Mouse (Mus musculus): ENCODE measurements around the gene Zfyve9. TPM values are rescaled to one million over a fixed set of nuclear protein-coding genes. Genes with fewer than 3 reads are reported as not detected.

Gene Zfyve9
- polyA plus RNA-seq (2016; fragmentation: Nextera tagmentation; extraction: Ambion mirVana), result 4.2 and 4.6 TPM in 2 replicates

DNA sequence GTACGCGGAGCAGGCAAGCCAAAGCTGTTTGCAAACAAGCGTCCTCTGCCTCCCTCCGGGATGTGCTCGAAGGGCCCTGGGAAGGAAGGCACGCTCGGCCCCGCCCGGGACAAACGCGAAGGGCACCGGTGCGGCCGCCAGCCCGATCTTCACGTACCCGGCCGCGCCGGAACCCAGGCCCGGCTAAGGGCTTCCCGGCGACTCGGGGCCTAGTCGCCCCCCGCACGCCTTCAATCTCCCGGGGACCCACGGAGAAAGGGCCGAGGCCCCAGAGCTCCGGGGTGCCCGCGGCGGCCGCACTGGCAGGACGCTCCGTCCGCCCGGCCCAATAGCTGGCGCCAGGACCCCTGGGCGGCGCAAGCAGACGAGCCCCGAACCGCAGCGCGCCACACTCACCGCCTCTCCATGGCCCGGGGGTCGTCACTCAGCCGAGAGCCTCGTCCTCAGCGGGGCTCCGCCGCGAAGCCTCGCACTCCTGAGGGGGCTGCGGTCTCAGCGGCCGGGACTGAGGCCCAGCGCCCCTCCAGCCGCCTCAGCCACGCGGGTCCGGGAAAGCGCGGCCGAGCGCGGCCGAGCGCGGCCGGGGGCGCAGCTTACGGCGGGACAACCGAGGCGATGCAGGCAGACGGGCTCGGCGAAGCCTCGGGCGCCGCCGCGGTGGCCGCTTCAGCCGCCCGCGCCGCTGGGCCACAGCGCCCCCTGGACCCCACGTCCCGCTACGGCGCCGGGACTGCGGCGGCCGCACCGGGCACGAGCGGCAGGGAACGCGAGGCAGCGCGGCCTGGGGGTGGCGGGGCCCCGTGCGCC is at the start of gene Zfyve9:
Gene Zfyve9 (minus strand): TSS at position 742 of the 807 bp plus-strand sequence.
- H3K27me3 ChIP-seq (replicated peaks; ENCODE audit: low read depth, poor library complexity, severe bottlenecking), result no peaks in the 10 kb centered on the region
- H3K36me3 ChIP-seq (replicated peaks), result no peaks in the 10 kb centered on the region
- DNase-seq (ENCODE audit: low spot score), result peak; percentile 87
- no peaks in the 10 kb centered on the region for H3K9me3 ChIP-seq
- H3K4me3 ChIP-seq, result peak within 1 kb of the TSS; percentile 83
- under 1% methylated on average over 111 of the region's 111 CpGs for WGBS
- peak within 1 kb of the TSS; percentile 99 for H3K27ac ChIP-seq (replicated peaks)
- H3K4me1 ChIP-seq, result peaks cover 12% of the 10 kb centered on the region

DNA sequence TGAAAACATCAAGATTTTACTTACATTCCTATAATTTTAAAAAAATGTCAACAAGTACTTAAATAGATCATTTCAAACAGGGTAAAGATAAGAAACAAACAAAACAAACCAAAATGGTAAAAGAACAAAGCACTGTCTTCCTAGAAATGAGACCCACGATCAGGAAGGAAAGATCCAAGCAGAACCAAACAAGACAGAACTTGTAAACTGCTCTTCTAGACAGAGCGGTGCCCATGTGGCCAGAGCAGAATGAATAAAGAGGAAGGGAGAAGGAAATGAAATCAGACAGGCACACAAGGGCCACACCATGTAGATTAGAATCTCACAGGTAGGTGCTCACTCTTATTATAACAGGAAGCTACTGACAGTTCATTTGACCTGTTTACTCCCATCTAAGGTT is 46.0 kb upstream of the Zfyve9 start:
- Histone ChIP-seq H3K4me1 (peaks cover 5% of the 10 kb centered on the region), H3K36me3 (replicated peaks) (peaks cover 87% of the 10 kb centered on the region), H3K4me3 (no peak overlapping the region), H3K27me3 (replicated peaks; ENCODE audit: low read depth, poor library complexity, severe bottlenecking) (no peaks in the 10 kb centered on the region), H3K9me3 (no peaks in the 10 kb centered on the region), H3K27ac (replicated peaks) (no peak overlapping the region)
- WGBS, result 93% methylated on average over 2 of the region's 2 CpGs
- DNase-seq (ENCODE audit: low spot score), result no peak

DNA sequence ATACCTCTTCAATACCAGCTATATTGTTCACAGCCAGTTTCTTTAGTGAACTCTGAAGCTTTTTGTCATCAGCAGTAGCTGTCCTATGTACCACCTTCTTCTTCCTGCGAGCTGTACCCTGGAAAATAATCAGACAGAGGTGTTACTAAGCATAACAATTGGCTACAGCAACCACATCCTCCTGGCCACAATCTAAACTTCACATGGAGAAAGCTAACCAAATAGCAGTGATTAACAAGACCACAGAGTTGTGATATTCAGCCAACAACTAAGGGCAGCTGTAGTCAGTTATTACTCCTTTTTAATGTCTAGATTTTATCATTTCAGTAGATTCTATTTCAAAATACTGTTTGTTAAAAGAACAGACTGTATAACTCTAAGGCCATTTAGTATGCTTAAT is 45.5 kb upstream of the Zfyve9 start:
- H3K36me3 ChIP-seq (replicated peaks), result peaks cover 92% of the 10 kb centered on the region
- 92% methylated on average over 1 of the region's 1 CpGs for WGBS
- no peak for DNase-seq (ENCODE audit: low spot score)
- H3K27me3 ChIP-seq (replicated peaks; ENCODE audit: low read depth, poor library complexity, severe bottlenecking), result no peaks in the 10 kb centered on the region
- H3K27ac ChIP-seq (replicated peaks), result no peak overlapping the region
- no peaks in the 10 kb centered on the region for H3K4me1 ChIP-seq
- H3K9me3 ChIP-seq, result no peaks in the 10 kb centered on the region
- no peak overlapping the region for H3K4me3 ChIP-seq

DNA sequence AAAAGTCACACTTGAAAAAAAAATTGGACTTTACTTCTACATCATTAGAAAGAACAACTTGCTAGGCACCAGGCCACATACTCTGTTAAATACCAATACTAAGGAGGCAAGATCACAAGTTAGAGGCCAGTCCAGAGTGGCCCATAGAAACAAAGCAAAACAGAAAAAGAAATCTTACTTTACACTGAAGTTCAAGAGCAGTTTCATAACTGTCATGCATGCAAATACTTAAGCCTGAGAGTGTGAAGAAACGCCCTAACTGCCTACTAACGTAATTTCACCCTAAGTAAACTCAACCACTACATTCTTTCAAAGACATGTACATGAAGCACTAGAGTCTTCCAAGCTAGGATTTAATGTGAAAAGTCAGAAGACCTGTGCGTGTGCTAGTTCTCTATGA is 45.1 kb upstream of the Zfyve9 start:
- H3K27me3 ChIP-seq (replicated peaks; ENCODE audit: low read depth, poor library complexity, severe bottlenecking), result no peaks in the 10 kb centered on the region
- H3K9me3 ChIP-seq, result no peaks in the 10 kb centered on the region
- no peak overlapping the region for H3K27ac ChIP-seq (replicated peaks)
- no peak for DNase-seq (ENCODE audit: low spot score)
- 96% methylated on average over 3 of the region's 3 CpGs for WGBS
- H3K4me1 ChIP-seq, result no peaks in the 10 kb centered on the region
- H3K36me3 ChIP-seq (replicated peaks), result peaks cover 97% of the 10 kb centered on the region
- H3K4me3 ChIP-seq, result no peak overlapping the region

DNA sequence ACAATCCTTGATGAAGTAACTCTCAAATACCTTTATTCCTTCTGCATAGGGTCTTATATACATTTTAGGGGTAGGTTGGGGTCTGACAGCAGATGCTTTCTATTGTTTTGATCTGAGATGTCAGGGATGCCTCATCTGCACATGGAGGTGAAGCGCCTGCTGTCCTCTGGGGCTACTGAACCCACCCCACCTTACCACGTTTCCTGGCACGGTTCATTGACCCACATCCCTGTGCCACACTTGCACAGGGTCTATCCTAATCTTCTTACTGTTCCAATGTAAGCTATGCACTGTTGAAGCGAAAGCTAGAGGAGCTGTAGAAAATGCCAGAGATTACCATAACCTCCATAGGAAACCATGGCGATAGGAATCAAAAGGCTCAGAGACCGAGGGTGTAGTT is 31.0 kb upstream of the Zfyve9 start:
- no peak overlapping the region for H3K27ac ChIP-seq (replicated peaks)
- H3K4me1 ChIP-seq, result no peaks in the 10 kb centered on the region
- no peak overlapping the region for H3K4me3 ChIP-seq
- 76% methylated on average over 6 of the region's 6 CpGs for WGBS
- no peaks in the 10 kb centered on the region for H3K9me3 ChIP-seq
- DNase-seq (ENCODE audit: low spot score), result no peak
- H3K27me3 ChIP-seq (replicated peaks; ENCODE audit: low read depth, poor library complexity, severe bottlenecking), result no peaks in the 10 kb centered on the region
- H3K36me3 ChIP-seq (replicated peaks), result peaks cover 20% of the 10 kb centered on the region

DNA sequence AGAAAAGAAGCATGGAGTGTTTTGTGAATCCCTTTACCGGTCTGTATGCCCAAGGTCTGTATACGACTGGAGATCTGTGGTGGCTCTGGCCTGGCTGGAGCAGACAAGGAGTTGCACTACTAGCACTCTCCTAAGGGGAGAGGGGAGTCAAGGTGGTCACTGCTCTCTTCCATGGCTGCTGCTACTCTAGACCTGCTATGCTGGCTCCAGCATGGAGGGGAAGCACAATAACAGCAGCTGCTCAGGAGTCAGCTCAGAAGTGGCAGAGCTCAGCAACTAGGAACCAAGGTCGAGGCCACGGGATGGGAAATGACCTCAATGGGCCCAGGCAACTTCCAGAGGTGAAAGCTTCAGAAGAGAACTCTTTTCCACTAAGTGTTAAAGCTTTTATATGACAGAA is 30.5 kb upstream of the Zfyve9 start:
- Histone ChIP-seq H3K9me3 (no peaks in the 10 kb centered on the region), H3K27ac (replicated peaks) (no peak overlapping the region), H3K4me1 (no peaks in the 10 kb centered on the region), H3K27me3 (replicated peaks; ENCODE audit: low read depth, poor library complexity, severe bottlenecking) (no peaks in the 10 kb centered on the region), H3K4me3 (no peak overlapping the region), H3K36me3 (replicated peaks) (peaks cover 20% of the 10 kb centered on the region)
- DNase-seq (ENCODE audit: low spot score), result no peak
- WGBS, result 59% methylated on average over 4 of the region's 4 CpGs

DNA sequence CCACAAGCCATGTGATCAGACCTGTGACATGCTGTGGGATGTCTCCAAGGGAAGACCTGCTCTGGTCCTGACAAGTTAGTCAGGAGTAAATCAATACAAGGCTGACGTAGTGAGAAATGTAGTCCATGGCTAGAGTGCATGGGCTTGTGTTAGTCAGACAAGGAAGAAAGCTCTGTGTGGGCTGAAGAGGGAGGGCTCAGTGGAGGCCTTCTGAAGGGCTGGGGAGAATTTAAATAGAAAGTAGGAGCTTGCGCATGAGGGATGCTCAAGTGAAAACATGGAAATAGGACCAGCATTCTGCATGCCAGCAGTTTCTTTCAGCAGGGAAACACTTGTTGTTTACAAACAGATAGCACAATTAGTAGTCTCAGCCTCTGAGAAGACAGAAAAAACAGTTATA is 22.9 kb upstream of the Zfyve9 start:
- Histone ChIP-seq H3K27ac (replicated peaks) (no peak overlapping the region), H3K9me3 (no peaks in the 10 kb centered on the region), H3K36me3 (replicated peaks) (no peaks in the 10 kb centered on the region), H3K4me3 (no peak overlapping the region), H3K4me1 (no peaks in the 10 kb centered on the region; the same call in 1 of the 2 replicates), H3K27me3 (replicated peaks; ENCODE audit: low read depth, poor library complexity, severe bottlenecking) (no peaks in the 10 kb centered on the region)
- WGBS, result 84% methylated on average over 2 of the region's 2 CpGs
- DNase-seq (ENCODE audit: low spot score), result no peak

DNA sequence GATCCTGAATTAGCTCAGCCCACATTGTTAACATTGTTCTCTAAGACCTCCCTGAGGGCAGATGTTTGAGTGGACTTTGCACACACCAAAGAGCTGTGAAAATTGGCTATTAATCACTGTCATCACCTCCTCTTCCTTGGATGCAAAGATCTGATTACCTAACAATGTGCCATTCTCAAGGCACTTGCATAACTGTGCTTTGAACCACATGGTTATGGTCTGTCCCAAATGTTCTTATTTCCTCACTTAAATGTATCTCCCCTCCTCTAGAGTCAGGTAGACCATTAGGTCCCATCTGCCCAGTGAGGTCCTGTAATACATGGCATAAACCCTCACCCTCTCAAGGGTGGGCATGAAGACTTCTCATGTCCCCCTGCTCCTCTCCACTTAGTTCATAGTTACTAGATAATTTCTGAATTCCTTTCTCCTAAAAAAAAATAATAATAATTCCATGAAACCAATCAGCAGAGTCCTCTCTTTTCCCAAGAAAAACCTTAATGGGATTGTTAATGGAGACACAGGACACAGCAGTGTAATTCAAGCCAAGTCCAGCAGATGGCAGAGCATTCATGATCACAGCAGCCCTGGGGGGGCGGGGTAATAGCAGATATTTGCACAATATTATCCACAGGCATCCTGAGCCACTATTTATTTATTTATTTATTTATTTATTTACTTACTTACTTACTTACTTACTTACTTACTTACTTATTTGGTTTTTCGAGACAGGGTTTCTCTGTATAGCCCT is 17.7 kb upstream of the Zfyve9 start:
- Histone ChIP-seq H3K27ac (replicated peaks) (no peak overlapping the region), H3K36me3 (replicated peaks) (no peaks in the 10 kb centered on the region), H3K4me3 (no peak overlapping the region), H3K9me3 (no peaks in the 10 kb centered on the region), H3K27me3 (replicated peaks; ENCODE audit: low read depth, poor library complexity, severe bottlenecking) (no peaks in the 10 kb centered on the region), H3K4me1 (peaks cover 16% of the 10 kb centered on the region)
- peak; percentile 56 for DNase-seq (ENCODE audit: low spot score)
- WGBS, result 54% methylated on average over 2 of the region's 2 CpGs

DNA sequence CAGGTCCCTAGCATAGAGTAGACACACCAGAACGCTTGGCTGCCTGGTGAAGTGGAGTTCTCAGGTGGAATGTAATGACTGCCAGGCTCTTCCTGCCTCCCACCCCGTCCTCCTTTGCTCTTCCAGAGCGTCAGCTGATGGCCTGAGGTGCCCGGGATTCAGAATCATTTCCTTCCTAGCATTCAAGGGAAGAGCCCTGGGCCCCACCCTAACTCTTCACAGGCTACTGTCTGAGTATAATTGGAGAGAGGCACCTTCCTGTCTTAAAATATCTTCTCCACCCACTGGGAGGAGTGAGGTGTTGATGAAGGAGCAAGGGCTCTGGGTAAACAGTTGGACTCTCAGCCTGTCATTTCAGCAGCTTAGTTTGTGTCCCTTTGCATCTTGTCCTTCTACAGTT is 16.1 kb upstream of the Zfyve9 start:
- H3K4me1 ChIP-seq, result peaks cover 16% of the 10 kb centered on the region
- no peaks in the 10 kb centered on the region for H3K27me3 ChIP-seq (replicated peaks; ENCODE audit: low read depth, poor library complexity, severe bottlenecking)
- H3K9me3 ChIP-seq, result no peaks in the 10 kb centered on the region
- no peak for DNase-seq (ENCODE audit: low spot score)
- H3K4me3 ChIP-seq, result no peak overlapping the region
- WGBS, result 49% methylated on average over 4 of the region's 4 CpGs
- H3K36me3 ChIP-seq (replicated peaks), result no peaks in the 10 kb centered on the region
- no peak overlapping the region for H3K27ac ChIP-seq (replicated peaks)

DNA sequence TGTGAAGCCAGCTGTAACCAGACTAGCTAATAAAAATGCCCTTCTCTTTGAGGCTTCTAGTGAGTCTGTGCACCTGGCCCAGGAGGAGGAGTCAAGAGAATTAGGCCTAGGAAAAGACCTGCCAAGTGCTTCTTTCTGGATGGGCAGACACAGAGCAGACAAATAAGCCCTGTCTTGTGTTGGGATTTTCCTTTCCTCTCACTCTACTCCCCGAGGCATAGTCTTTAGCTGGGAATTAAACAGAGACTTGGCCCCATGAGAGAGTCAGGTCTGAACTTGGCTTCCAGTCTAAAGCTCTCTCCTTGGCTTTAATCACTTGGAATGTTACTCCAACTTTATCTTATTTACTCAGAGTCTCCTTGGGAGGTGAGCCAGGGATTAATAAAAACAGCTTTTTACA is 13.3 kb upstream of the Zfyve9 start:
- no peaks in the 10 kb centered on the region for H3K27me3 ChIP-seq (replicated peaks; ENCODE audit: low read depth, poor library complexity, severe bottlenecking)
- no peaks in the 10 kb centered on the region for H3K36me3 ChIP-seq (replicated peaks)
- 60% methylated on average over 1 of the region's 1 CpGs for WGBS
- no peak overlapping the region for H3K27ac ChIP-seq (replicated peaks)
- no peaks in the 10 kb centered on the region for H3K9me3 ChIP-seq
- peaks cover 16% of the 10 kb centered on the region for H3K4me1 ChIP-seq
- DNase-seq (ENCODE audit: low spot score), result no peak
- H3K4me3 ChIP-seq, result no peak overlapping the region

DNA sequence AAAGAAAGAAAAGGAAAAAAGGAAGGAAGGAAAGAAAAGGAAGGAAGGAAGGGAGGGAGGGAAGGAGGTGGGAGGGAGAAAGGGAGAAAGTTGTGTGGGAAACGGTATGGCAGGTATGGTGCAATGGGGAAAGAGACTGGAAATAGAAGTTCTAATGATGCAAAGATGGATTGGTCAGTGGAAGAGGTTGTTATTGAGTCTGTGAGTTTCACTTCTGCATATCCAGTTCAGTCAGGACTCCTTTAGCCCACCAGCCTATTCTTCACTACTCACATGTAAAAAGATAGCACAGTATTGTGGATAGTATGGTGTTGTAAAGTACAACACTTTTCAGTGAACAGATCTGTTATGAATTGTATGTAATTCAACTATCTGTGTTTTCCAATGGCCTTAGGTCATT is 9.9 kb upstream of the Zfyve9 start:
- H3K27ac ChIP-seq (replicated peaks), result no peak overlapping the region
- no peaks in the 10 kb centered on the region for H3K36me3 ChIP-seq (replicated peaks)
- no peak overlapping the region for H3K4me3 ChIP-seq
- no peaks in the 10 kb centered on the region for H3K27me3 ChIP-seq (replicated peaks; ENCODE audit: low read depth, poor library complexity, severe bottlenecking)
- 61% methylated on average over 1 of the region's 1 CpGs for WGBS
- no peaks in the 10 kb centered on the region for H3K9me3 ChIP-seq
- DNase-seq (ENCODE audit: low spot score), result no peak
- 0 out of 2 replicates have a peak, but pooled peaks cover 2% of the 10 kb centered on the region for H3K4me1 ChIP-seq

DNA sequence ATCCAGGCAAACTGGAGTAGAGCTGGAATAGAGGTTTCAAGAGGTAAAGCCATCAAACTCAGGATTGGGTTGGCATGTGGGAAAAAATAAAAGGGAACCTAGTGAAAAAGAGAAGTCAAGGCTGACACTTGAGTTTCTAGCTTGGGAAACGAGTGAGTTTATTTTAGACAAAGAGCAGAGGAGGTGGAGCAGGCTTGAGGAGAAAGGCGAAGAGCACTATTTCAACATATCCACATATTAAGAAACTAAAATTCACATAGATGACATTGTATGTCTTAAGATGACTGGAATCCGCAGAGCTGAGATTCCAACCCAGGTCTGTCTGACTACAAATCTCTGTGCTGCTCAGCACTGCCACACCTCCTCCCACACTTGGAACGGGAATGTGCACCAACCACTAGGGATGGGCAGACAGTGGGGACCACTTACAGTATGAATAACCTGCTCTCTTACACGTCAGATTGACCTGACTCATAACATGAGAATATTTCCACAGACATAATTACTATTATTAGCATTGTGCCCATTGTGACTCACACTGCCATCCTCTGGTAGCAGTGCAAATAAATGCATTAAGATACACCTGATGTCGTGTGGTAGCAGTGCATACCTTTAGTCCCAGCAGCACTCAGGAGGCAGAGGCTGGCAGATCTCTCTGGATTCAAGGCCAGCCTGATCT is 8.8 kb upstream of the Zfyve9 start:
- no peak for DNase-seq (ENCODE audit: low spot score)
- Histone ChIP-seq H3K36me3 (replicated peaks) (no peaks in the 10 kb centered on the region), H3K27me3 (replicated peaks; ENCODE audit: low read depth, poor library complexity, severe bottlenecking) (no peaks in the 10 kb centered on the region), H3K27ac (replicated peaks) (no peak overlapping the region), H3K9me3 (no peaks in the 10 kb centered on the region), H3K4me1 (0 out of 2 replicates have a peak, but pooled peaks cover 2% of the 10 kb centered on the region), H3K4me3 (no peak overlapping the region)
- WGBS, result 78% methylated on average over 6 of the region's 6 CpGs
